Mouse (Mus musculus) kidney, embryonic 14.5 days (tissue): ENCODE data around the gene Ccdc93. TPM values are rescaled to one million over a fixed set of nuclear protein-coding genes. Genes with fewer than 3 reads are reported as not detected.

Source experiments
- ATAC-seq: fragments of 200-750 bp; cut with Nextera tagmentation; 2 replicates; pipeline ENCODE4 v1.8.0; 2017; ENCODE audit warnings: moderate number of reproducible peaks, mild to moderate bottlenecking, moderate TSS enrichment, moderate library complexity; ENCODE audit not compliant: low FRiP score, low TSS enrichment
- H3K27ac ChIP-seq: fragments of 300-500 bp; sonication (generic); 2 replicates; pipeline ENCODE4 v1.5.1; 2014; ENCODE audit warnings: low read depth, mild to moderate bottlenecking, low read length, moderate library complexity, mixed read lengths
- H3K27me3 ChIP-seq: fragments of 300-500 bp; sonication (generic); 2 replicates; pipeline ENCODE4 v1.6.1; 2014; ENCODE audit warnings: mild to moderate bottlenecking, low read length; ENCODE audit not compliant: control insufficient read depth, insufficient read depth
- H3K36me3 ChIP-seq: fragments of 300-500 bp; sonication (generic); 2 replicates; pipeline ENCODE4 v1.6.1; 2014; ENCODE audit warnings: low read length, mixed read lengths; ENCODE audit not compliant: control insufficient read depth, insufficient read depth
- H3K4me1 ChIP-seq: fragments of 300-500 bp; sonication (generic); 2 replicates; pipeline ENCODE4 v1.6.1; 2014; ENCODE audit warnings: low read length, mixed read lengths; ENCODE audit not compliant: control insufficient read depth, insufficient read depth
- H3K4me2 ChIP-seq: fragments of 300-500 bp; sonication (generic); replicated peaks from 2 replicates; pipeline ENCODE4 v1.6.1; 2014; ENCODE audit warnings: low read depth, mild to moderate bottlenecking, low read length
- H3K4me3 ChIP-seq: fragments of 300-500 bp; sonication (generic); 2 replicates; pipeline ENCODE4 v1.5.1; 2014; ENCODE audit warnings: mild to moderate bottlenecking, low read length
- H3K9ac ChIP-seq: fragments of 300-500 bp; sonication (generic); 2 replicates; pipeline ENCODE4 v1.6.1; 2014; ENCODE audit warnings: low read depth, mild to moderate bottlenecking, low read length, moderate library complexity
- H3K9me3 ChIP-seq: fragments of 300-500 bp; sonication (generic); 2 replicates; pipeline ENCODE4 v1.6.1; 2016; ENCODE audit warnings: low read length; ENCODE audit not compliant: control insufficient read depth
- WGBS: fragments of 180-500 bp; shearing (Covaris S2); extraction: QIAGEN DNeasy Blood & Tissue Kit; methylation state at CpG from one replicate; pipeline ENCODE4 v1.1.7; 2014; 5-methylcytosine and 5-hydroxymethylcytosine counted together
- polyA plus RNA-seq: library from polyadenylated mRNA; unstranded; fragments of >200 nt; fragmentation: Nextera tagmentation; extraction: Ambion mirVana; gene quantifications from 2 replicates; pipeline ENCODE4 v1.2.1, GENCODE M21; 2014

Gene Ccdc93
- polyA plus RNA-seq, 1 experiment from 2014 or later = 11.3 TPM

DNA sequence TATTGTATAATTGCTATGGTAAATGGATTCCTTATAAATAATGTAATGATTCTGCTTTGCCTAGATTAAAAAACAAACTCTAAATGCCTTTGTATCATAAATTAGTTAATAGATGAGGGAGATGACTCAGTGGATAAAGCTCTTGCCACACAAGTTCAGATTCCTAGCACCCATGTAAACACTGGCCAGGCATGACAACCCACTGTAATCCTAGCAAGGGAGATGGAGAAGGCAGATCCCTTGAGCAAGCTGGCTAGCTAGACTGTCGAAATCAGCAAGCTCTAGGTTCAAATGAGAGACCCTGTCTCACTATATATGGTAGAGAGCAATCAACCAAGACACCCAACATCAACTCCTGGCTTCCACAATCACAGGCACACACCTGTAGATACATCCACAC lies 87.8 kb downstream of the Ccdc93 start:
- no peak overlapping the region for H3K4me2 ChIP-seq
- H3K4me1 ChIP-seq = no peaks in the 10 kb centered on the region
- no peaks in the 10 kb centered on the region for H3K36me3 ChIP-seq
- H3K27ac ChIP-seq = no peak overlapping the region
- no peak overlapping the region for H3K9ac ChIP-seq
- no peaks in the 10 kb centered on the region for H3K9me3 ChIP-seq
- 96% methylated on average over 1 of the region's 1 CpGs for WGBS
- H3K4me3 ChIP-seq = no peak overlapping the region
- ATAC-seq = no peak
- H3K27me3 ChIP-seq = no peaks in the 10 kb centered on the region

DNA sequence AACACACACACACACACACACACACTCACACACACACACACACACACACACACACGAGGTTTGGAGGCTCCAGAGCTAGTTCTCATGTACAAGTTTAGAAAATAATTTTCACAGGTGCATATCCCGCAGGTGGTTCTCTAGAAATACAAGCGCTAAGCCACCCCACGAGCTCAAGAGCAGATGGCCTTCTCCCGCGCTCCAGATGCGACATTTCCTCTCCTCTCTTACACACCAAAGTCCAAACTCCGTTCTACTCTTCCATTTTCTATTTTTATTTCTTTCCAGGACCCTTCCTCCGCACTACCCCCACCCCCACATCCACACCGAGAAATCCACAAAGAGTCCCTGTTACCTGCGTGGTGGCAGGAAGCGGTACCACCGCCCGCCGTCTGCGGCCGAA lies 96.2 kb downstream of the Ccdc93 start:
- H3K36me3 ChIP-seq = no peaks in the 10 kb centered on the region
- H3K4me3 ChIP-seq = peak overlapping the region; percentile 33
- peaks cover 22% of the 10 kb centered on the region for H3K27me3 ChIP-seq
- WGBS = 55% methylated on average over 17 of the region's 17 CpGs
- H3K9me3 ChIP-seq = no peaks in the 10 kb centered on the region
- ATAC-seq = no peak
- peak overlapping the region; percentile 61; the same call in 1 of the 2 replicates for H3K4me2 ChIP-seq
- H3K9ac ChIP-seq = no peak overlapping the region
- H3K4me1 ChIP-seq = peaks cover 4% of the 10 kb centered on the region; the same call in 1 of the 2 replicates
- H3K27ac ChIP-seq = no peak overlapping the region

DNA sequence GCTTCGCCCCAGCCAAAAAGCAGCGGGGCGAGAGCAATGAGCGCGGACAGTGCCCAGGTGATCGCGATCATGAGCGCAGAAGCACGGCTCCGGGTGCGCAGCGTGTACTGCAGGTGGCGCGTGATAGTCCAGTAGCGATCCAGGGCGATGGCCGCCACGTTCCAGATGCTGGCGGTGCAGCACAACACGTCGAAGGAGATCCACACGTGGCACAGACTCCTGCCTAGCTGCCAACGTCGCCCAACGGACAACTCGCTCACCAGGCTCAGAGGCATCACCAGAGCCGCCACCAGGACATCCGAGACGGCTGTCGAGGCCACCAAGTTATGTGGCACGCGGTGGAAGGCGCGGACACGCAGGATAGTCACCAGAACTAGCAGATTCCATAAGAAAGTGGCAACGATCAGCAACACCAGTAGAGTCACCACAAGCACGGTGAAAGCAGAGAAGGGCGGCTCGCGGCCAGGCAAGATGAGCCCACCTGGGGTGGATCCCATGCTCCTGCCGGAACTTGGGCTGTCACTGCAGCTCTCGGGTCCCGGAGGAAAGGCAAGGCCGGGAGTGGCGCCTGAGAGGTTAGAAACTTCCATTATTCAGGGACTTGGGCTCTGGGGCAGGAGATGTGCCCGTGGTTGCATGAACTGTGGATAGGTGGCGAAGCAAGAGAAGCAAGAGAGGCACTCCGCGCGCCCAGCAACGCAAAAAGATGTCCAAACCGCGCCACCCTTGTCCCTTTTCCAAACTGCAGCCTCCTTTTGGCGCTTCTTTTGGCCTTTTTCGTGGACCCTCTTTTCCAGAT lies 97.0 kb downstream of the Ccdc93 start:
- H3K4me3 ChIP-seq = peak overlapping the region; percentile 33
- peak; percentile 38; the same call in 1 of the 2 replicates for ATAC-seq
- no peak overlapping the region for H3K27ac ChIP-seq
- no peaks in the 10 kb centered on the region for H3K9me3 ChIP-seq
- peak overlapping the region; percentile 61 for H3K4me2 ChIP-seq
- H3K4me1 ChIP-seq = peaks cover 4% of the 10 kb centered on the region; the same call in 1 of the 2 replicates
- H3K36me3 ChIP-seq = no peaks in the 10 kb centered on the region
- WGBS = 12% methylated on average over 55 of the region's 55 CpGs
- H3K27me3 ChIP-seq = peaks cover 22% of the 10 kb centered on the region
- H3K9ac ChIP-seq = no peak overlapping the region

- Histone ChIP-seq H3K27ac (no peak within 1 kb of the TSS), H3K4me2 (peak within 1 kb of the TSS; percentile 61), H3K36me3 (no peaks in the 10 kb centered on the region), H3K27me3 (peaks cover 22% of the 10 kb centered on the region), H3K4me3 (peak within 1 kb of the TSS; percentile 33), H3K4me1 (peaks cover 4% of the 10 kb centered on the region; the same call in 1 of the 2 replicates), H3K9me3 (no peaks in the 10 kb centered on the region), H3K9ac (no peak within 1 kb of the TSS)
- 3% methylated on average over 11 of the region's 11 CpGs for WGBS
- ATAC-seq = peak; percentile 96
These were observed 97.5 kb downstream of the Ccdc93 start, which contains the start of gene Htr5b for GRCm38 (mm10) chr1:121528399-121528720. TSS of gene Htr5b (minus strand) at chr1:121528465.

- H3K4me3 ChIP-seq = no peak overlapping the region
- ATAC-seq = no peak
- 87% methylated on average over 6 of the region's 6 CpGs for WGBS
- H3K27me3 ChIP-seq = peaks cover 22% of the 10 kb centered on the region
- no peak overlapping the region for H3K9ac ChIP-seq
- no peaks in the 10 kb centered on the region for H3K9me3 ChIP-seq
- peaks cover 4% of the 10 kb centered on the region; the same call in 1 of the 2 replicates for H3K4me1 ChIP-seq
- no peaks in the 10 kb centered on the region for H3K36me3 ChIP-seq
- H3K4me2 ChIP-seq = no peak overlapping the region
- H3K27ac ChIP-seq = no peak overlapping the region
These were observed 98.4 kb downstream of the Ccdc93 start for GRCm38 (mm10) chr1:121529286-121529685.

DNA sequence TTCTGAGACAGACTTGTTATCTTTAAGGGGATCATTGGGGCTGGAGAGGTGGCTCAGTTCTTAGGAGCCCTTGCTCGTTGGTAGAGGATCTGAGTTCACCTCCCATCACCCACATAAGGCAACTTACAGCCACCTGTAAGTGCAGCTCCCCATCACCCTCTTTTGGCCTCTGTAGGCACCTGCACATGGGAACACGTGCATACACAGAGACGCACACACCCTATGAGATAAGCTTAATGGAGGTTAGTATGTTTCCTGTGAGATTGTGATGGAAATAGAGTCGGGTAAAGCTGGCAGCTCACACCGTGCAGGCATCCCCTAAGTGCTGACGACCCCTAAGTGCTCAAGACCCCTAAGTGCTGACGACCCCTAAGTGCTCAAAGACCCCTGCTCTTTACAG lies 100.6 kb downstream of the Ccdc93 start:
- no peak overlapping the region for H3K27ac ChIP-seq
- no peak overlapping the region for H3K9ac ChIP-seq
- no peaks in the 10 kb centered on the region for H3K9me3 ChIP-seq
- H3K4me3 ChIP-seq = no peak overlapping the region
- WGBS = 70% methylated on average over 7 of the region's 7 CpGs
- H3K27me3 ChIP-seq = peaks cover 19% of the 10 kb centered on the region
- no peak overlapping the region for H3K4me2 ChIP-seq
- no peak for ATAC-seq
- H3K4me1 ChIP-seq = peaks cover 4% of the 10 kb centered on the region; the same call in 1 of the 2 replicates
- no peaks in the 10 kb centered on the region for H3K36me3 ChIP-seq

GRCm38 (mm10) chr1:121540361-121540760 lies 109.5 kb downstream of the Ccdc93 start:
- no peak for ATAC-seq
- H3K27me3 ChIP-seq = no peaks in the 10 kb centered on the region
- no peaks in the 10 kb centered on the region for H3K4me1 ChIP-seq
- H3K9ac ChIP-seq = no peak overlapping the region
- no peak overlapping the region for H3K27ac ChIP-seq
- H3K4me3 ChIP-seq = no peak overlapping the region
- no peaks in the 10 kb centered on the region for H3K36me3 ChIP-seq
- H3K9me3 ChIP-seq = no peaks in the 10 kb centered on the region
- no peak overlapping the region for H3K4me2 ChIP-seq
- 65% methylated on average over 8 of the region's 8 CpGs for WGBS

DNA sequence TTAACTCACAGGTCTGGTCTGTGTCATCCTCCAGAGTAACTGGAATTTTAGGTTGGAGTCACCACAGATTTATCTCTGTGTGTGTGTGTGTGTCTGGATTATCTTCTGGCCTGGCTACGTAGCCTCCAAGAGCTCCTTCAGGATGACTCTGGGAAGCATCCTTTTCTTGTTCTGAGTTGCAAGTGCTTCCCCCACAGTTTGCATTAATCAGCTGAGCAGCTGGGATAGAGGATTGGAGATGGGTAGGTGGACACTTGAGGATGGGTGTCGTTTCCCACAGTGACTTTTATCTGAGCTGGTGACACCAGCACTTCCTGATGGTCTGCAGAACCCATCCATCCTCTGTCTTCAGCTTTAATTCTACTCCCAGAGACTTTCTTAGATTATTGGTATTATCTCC lies 116.0 kb downstream of the Ccdc93 start:
- Histone ChIP-seq H3K27me3 (no peaks in the 10 kb centered on the region), H3K36me3 (peaks cover 6% of the 10 kb centered on the region; the same call in 1 of the 2 replicates), H3K27ac (no peak overlapping the region), H3K4me3 (no peak overlapping the region), H3K4me1 (no peaks in the 10 kb centered on the region), H3K9me3 (no peaks in the 10 kb centered on the region), H3K4me2 (no peak overlapping the region), H3K9ac (no peak overlapping the region)
- no peak for ATAC-seq
- 72% methylated on average over 2 of the region's 2 CpGs for WGBS

GRCm38 (mm10) chr1:121548667-121549066 lies 117.8 kb downstream of the Ccdc93 start:
- no peak overlapping the region for H3K9ac ChIP-seq
- ATAC-seq = no peak
- 96% methylated on average over 4 of the region's 4 CpGs for WGBS
- no peaks in the 10 kb centered on the region for H3K27me3 ChIP-seq
- no peaks in the 10 kb centered on the region for H3K9me3 ChIP-seq
- no peak overlapping the region for H3K4me3 ChIP-seq
- H3K27ac ChIP-seq = no peak overlapping the region
- no peaks in the 10 kb centered on the region for H3K4me1 ChIP-seq
- H3K36me3 ChIP-seq = peaks cover 14% of the 10 kb centered on the region
- no peak overlapping the region for H3K4me2 ChIP-seq
